Mouse (Mus musculus) small intestine, adult 2 months (tissue): Measurements from ENCODE around the gene Npas4.

ENCODE experiments used
- CTCF ChIP-seq: fragments of 200-500 bp; IDR thresholded peaks from 2 replicates; pipeline ENCODE4 v1.5.1; 2012; ENCODE audit warnings: low read depth, mild to moderate bottlenecking, control low read depth, inconsistent platforms, low read length, moderate library complexity, mixed read lengths; ENCODE audit not compliant: insufficient replicate concordance, insufficient read length; ENCODE audit errors: extremely low read depth
- POLR2A ChIP-seq: fragments of 200-500 bp; IDR thresholded peaks from 2 replicates; pipeline ENCODE4 v1.6.1; 2012; ENCODE audit warnings: low read depth, mild to moderate bottlenecking, control low read depth, inconsistent platforms, low read length, moderate library complexity

GRCm38 (mm10) chr19:5026111-5026510 is 36.0 kb upstream of the Npas4 start:
- TF ChIP-seq CTCF (no peak), POLR2A (no peak)
